Mouse (Mus musculus) E14TG2a.4 (cell line): ENCODE measurements at regions not wholly inside any gene's neighbourhood (a gene's known extent, or its start where the extent isn't known, plus 50 kb on each side); places are given as distances from the start of the nearest gene placed in this dataset.
A peak's percentile ranks its signal among the peaks of the same experiment; 100 is the strongest.

ENCODE experiments used
- H3K27me3 ChIP-seq: 2 replicates; pipeline ENCODE4 v1.6.1; 2014; ENCODE audit warnings: low read length, control low read depth; ENCODE audit not compliant: insufficient read depth
- H3K36me3 ChIP-seq: 2 replicates; pipeline ENCODE4 v1.6.1; 2014; ENCODE audit warnings: low read length, control low read depth; ENCODE audit not compliant: insufficient read depth
- H3K4me1 ChIP-seq: replicated peaks from 2 replicates; pipeline ENCODE4 v1.6.1; 2014; ENCODE audit warnings: low read depth, low read length, control low read depth
- H3K4me3 ChIP-seq: replicated peaks from 2 replicates; pipeline ENCODE4 v1.5.1; 2014; ENCODE audit warnings: mild to moderate bottlenecking, low read length
- H3K9me3 ChIP-seq: 2 replicates; pipeline ENCODE4 v1.6.1; 2014; ENCODE audit warnings: low read length, control low read depth
- CTCF ChIP-seq: conservative IDR thresholded peaks from 2 replicates; pipeline ENCODE4 v1.5.1; 2014; ENCODE audit warnings: low read length
- NANOG ChIP-seq: IDR thresholded peaks from 2 replicates; pipeline ENCODE4 v1.6.1; 2014; ENCODE audit warnings: borderline replicate concordance, low read length, mixed read lengths
- POU5F1 ChIP-seq: IDR thresholded peaks from 2 replicates; pipeline ENCODE4 v1.6.1; 2014; ENCODE audit warnings: low read length, borderline replicate concordance

DNA sequence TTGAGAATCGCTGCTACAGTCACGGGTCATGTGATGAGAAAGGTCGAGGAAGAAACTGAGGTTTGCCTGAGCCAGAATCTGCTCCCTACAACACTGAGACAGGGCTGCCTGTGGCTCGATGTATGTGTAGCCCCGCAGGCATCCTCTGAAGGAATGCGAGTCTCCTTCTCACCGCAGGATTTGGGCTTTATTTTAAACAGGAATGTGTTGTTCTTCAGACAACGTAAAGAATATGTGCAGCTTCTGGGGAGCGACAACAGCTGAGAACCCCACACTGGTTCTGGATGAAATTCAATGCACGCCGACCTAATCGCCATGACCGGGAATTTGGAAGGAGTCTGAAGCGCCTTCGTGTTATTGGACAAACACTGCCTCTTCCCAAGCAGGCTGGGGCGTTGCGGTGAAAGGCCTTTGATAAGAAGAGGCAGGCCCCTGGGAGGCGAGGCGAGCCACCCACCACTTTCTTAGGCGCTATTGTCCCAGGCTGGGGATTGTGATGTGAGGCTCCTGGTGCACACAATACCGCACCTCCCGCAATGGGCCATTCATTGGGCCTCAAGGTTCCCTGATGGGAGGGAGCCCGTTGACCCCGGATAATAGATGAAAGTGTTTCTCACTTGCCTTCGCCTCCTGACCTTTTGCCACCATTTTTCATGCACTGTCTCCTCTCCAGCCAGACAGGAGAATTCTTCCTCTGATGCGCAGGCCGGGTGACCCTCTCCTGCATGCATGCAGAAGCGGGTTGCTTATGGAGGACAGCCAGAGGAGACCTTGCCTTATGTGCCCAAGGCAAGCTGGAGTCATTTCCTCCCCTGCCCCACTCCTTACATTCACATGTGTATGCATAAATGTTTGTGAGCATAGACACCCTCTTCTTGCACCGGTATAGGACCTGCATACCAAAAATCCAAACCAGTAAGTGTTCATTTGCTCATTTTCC is 247.6 kb downstream of the Mycn start:
- Histone ChIP-seq H3K9me3 (peaks cover 28% of the 10 kb centered on the region), H3K4me3 (peak overlapping the region; percentile 47), H3K4me1 (peaks cover 21% of the 10 kb centered on the region), H3K36me3 (no peaks in the 10 kb centered on the region), H3K27me3 (peaks cover 41% of the 10 kb centered on the region)
- TF ChIP-seq NANOG, result no peak
- no peak for TF ChIP-seq POU5F1
- TF ChIP-seq CTCF, result no peak

- peaks cover 33% of the 10 kb centered on the region for H3K27me3 ChIP-seq
- TF ChIP-seq POU5F1, result no peak
- TF ChIP-seq NANOG, result no peak
- no peak for TF ChIP-seq CTCF
- peaks cover 30% of the 10 kb centered on the region for H3K4me1 ChIP-seq
- no peak overlapping the region for H3K4me3 ChIP-seq
- H3K36me3 ChIP-seq, result no peaks in the 10 kb centered on the region
- peaks cover 26% of the 10 kb centered on the region for H3K9me3 ChIP-seq
These were observed 254.3 kb downstream of the Mycn start for GRCm38 (mm10) chr12:12687376-12687775.

DNA sequence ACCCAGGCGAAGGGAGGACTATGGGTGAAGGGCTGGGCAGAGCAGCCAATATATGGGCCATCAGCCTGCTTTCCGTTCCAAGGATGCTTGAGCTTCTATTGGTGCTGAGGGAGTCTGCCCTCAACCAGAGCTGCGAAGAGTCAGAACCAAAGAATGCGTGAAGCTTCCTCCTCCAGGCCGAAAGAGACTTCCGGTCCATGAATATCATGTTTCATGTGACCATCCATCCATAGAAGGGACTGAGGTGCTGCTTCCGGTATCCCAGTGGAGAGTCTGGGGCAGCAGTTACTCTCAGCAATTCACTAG is 256.5 kb downstream of the Mycn start:
- Histone ChIP-seq H3K9me3 (peaks cover 22% of the 10 kb centered on the region), H3K27me3 (peaks cover 42% of the 10 kb centered on the region), H3K36me3 (no peaks in the 10 kb centered on the region), H3K4me3 (peak overlapping the region; percentile 57), H3K4me1 (peaks cover 42% of the 10 kb centered on the region)
- TF ChIP-seq POU5F1, result no peak
- TF ChIP-seq CTCF, result no peak
- TF ChIP-seq NANOG, result no peak

GRCm38 (mm10) chr12:12684481-12685216 is 257.1 kb downstream of the Mycn start:
- no peak for TF ChIP-seq CTCF
- TF ChIP-seq POU5F1, result no peak
- TF ChIP-seq NANOG, result no peak
- peaks cover 42% of the 10 kb centered on the region for H3K27me3 ChIP-seq
- H3K4me1 ChIP-seq, result peaks cover 48% of the 10 kb centered on the region

DNA sequence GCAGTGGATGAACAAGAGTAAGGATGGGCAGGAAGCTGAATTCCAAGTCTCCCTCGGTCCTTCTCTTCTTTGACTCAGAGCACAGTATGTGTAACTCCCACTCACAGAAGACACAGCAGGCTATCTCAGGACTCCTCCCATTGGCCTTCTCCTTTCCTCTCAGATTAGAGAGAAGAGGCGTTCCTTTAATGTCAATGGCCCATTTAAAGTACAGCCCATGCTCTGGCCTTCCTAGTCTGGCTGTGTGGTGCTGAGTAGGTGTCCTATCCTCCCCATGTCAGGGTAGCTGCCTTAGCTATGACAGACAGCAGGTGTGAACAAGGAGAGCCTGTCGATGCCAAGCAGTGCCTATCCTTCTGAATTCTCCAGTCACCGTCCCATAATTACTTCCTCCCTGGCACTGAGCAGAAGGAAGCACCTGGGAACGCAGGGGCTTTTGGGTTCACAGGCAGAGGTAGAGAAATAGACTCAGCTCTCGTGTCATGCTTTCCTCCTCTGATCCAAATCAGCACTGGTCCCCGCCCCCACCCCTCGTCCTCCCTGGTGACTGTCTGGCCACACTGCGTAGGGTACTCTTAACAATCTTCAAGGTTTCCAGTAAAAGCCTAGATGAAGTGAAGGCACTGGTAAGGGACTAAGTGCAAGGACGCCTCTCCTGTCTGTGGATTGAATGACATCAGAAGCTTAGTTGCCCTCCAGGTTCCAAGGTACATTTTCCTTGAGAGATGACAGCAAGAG is 257.8 kb downstream of the Mycn start:
- H3K4me1 ChIP-seq, result peaks cover 48% of the 10 kb centered on the region
- H3K9me3 ChIP-seq, result peaks cover 11% of the 10 kb centered on the region
- H3K27me3 ChIP-seq, result peaks cover 42% of the 10 kb centered on the region
- no peak overlapping the region for H3K4me3 ChIP-seq
- H3K36me3 ChIP-seq, result no peaks in the 10 kb centered on the region
- TF ChIP-seq NANOG (no peak), POU5F1 (no peak), CTCF (no peak)

More at GRCm38 (mm10) chr12:12684481-12685216, 257.1 kb downstream of the Mycn start:
- Histone ChIP-seq H3K36me3 (no peaks in the 10 kb centered on the region), H3K9me3 (peaks cover 17% of the 10 kb centered on the region), H3K4me3 (peak overlapping the region; percentile 57)

- H3K4me1 ChIP-seq, result peaks cover 47% of the 10 kb centered on the region
- H3K36me3 ChIP-seq, result no peaks in the 10 kb centered on the region
- peaks cover 39% of the 10 kb centered on the region for H3K27me3 ChIP-seq
- no peak overlapping the region for H3K4me3 ChIP-seq
- peaks cover 9% of the 10 kb centered on the region for H3K9me3 ChIP-seq
- TF ChIP-seq POU5F1 (no peak), NANOG (no peak), CTCF (no peak)
These were observed 260.6 kb downstream of the Mycn start for GRCm38 (mm10) chr12:12681101-12681500.

DNA sequence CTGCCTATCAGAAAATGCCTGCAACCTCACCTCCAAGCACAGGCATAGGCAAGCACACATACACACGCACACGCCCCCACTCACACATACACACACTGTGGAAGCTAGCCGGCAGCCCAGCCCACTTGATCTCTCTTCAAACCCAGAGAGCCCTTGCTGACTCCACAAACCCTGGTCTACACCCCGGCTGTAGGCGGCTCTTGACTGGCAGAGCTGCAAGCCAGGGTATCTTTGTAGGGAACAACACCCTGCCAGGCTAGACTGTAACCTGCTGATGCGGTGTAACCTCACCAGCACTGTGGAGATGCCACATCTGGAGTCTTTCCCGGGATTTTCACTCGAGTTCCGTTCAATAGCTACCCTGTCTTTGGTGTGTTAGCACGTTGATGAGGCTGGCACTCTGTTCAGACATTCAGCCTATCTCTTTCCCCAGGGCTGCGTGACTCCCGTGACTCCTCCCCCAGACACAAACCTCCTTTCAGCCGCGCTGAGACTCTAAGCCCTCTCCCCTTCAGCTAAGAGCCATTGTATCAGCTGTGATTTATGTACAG is 261.3 kb downstream of the Mycn start:
- no peak for TF ChIP-seq NANOG
- TF ChIP-seq POU5F1, result no peak
- no peak for TF ChIP-seq CTCF
- Histone ChIP-seq H3K4me3 (no peak overlapping the region), H3K36me3 (no peaks in the 10 kb centered on the region), H3K27me3 (peaks cover 36% of the 10 kb centered on the region), H3K4me1 (peaks cover 41% of the 10 kb centered on the region), H3K9me3 (peaks cover 9% of the 10 kb centered on the region)

DNA sequence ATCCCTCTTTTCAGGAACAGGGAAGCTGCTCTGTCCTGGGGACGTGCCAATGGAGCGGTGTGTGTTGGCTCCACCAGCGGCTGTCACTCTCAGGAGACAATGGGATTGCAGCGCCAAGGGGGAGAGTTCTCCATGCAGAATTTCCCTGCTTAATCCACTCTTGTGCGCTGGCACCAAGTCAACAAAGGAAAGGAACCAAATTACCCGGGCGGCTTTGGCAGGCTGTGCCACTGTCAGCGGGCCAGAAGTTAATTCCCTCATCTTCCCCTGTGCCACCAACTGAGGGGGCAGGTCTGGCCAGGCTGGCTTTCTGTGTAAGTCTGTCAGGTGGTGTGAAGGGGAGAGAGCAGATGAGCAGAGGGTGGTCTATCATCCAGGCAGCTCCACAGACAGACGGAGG is 265.0 kb downstream of the Mycn start:
- TF ChIP-seq CTCF (no peak), POU5F1 (no peak), NANOG (no peak)
- no peaks in the 10 kb centered on the region for H3K36me3 ChIP-seq
- peaks cover 6% of the 10 kb centered on the region; the same call in 1 of the 2 replicates for H3K27me3 ChIP-seq
- peaks cover 18% of the 10 kb centered on the region for H3K4me1 ChIP-seq
- H3K9me3 ChIP-seq, result peaks cover 5% of the 10 kb centered on the region
- no peak overlapping the region for H3K4me3 ChIP-seq
